Comparison of ENCODE assay signal across 19 mouse cellular contexts in the genomic region with DNA sequence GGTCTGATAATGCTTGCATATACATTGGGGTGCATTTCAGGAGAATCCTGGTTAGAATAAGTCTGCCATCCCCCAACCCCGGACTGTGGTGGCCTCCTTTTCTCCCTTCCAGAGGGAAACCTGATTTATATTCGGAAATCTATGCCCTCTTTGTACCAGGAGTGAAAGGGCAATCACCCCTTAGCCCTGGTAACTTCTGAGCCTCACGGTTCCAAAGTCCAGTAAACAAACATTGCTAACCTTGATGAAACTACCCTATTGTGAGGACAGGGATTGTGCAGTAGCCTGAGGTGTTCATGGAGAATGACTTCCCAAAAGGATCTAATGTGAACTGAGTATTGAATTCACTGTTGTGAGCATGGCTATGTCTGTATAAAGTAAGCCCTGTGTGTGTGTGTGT. TPM values are rescaled to one million over a fixed set of nuclear protein-coding genes. Genes with fewer than 3 reads are reported as not detected.
DNase-seq lines count a peak whose midpoint lies in the region; ATAC-seq lines count a peak whose summit lies in the region.
"Had no signal": no experiment of that assay in that cellular context is flagged by ENCODE, and none has a peak within 500 bp of the region (broad histone marks: within the 10 kb centered on the region; RNA-seq: fewer than 3 reads in every experiment).

No protein-coding gene starts in this region.

- no peaks in the 10 kb centered on the region for H3K36me3 ChIP-seq in kidney, embryonic 16.5 days (ENCODE audit: insufficient read depth, low read length)
- no peaks in the 10 kb centered on the region for H3K36me3 ChIP-seq in liver, embryonic 13.5 days
- H3K36me3 ChIP-seq: embryonic facial prominence, embryonic 10.5 days; heart, embryonic 15.5 days had no signal

- H3K4me1 ChIP-seq in kidney, embryonic 16.5 days (ENCODE audit: insufficient read depth, low read length), result peaks cover 3% of the 10 kb centered on the region
- H3K4me1 ChIP-seq in liver, embryonic 13.5 days (replicated peaks), result peaks cover 23% of the 10 kb centered on the region
- H3K4me1 ChIP-seq: forebrain, embryonic 13.5 days had no signal

- ATAC-seq in kidney, embryonic 16.5 days (ENCODE audit: low FRiP score, low TSS enrichment), result no peak
- ATAC-seq in liver, embryonic 13.5 days (ENCODE audit: low read depth), result 0 out of 2 replicates have a peak, but pooled peaks have one; percentile 29
- ATAC-seq: forebrain, embryonic 13.5 days; forebrain, postnatal 0 days had no signal

- H3K9ac ChIP-seq in kidney, embryonic 16.5 days (replicated peaks; ENCODE audit: low read length), result no peak overlapping the region
- no peak overlapping the region for H3K9ac ChIP-seq in liver, embryonic 13.5 days
- H3K9ac ChIP-seq: forebrain, embryonic 13.5 days; forebrain, postnatal 0 days; heart, embryonic 15.5 days had no signal

- H3K4me2 ChIP-seq in kidney, embryonic 16.5 days (replicated peaks; ENCODE audit: low read depth, low read length), result no peak overlapping the region
- no peak overlapping the region for H3K4me2 ChIP-seq in liver, embryonic 13.5 days
- H3K4me2 ChIP-seq: forebrain, embryonic 13.5 days; heart, embryonic 11.5 days; heart, embryonic 15.5 days had no signal

- 44% methylated on average over 3 of the region's 3 CpGs for WGBS in kidney, embryonic 16.5 days
- 45% methylated on average over 3 of the region's 3 CpGs for WGBS in liver, embryonic 13.5 days (ENCODE audit: insufficient replicate concordance)

- peaks cover 2% of the 10 kb centered on the region; the same call in 1 of the 2 replicates for H3K27me3 ChIP-seq in kidney, embryonic 16.5 days (ENCODE audit: insufficient read depth, low read length)
- peaks cover 10% of the 10 kb centered on the region; the same call in 1 of the 2 replicates for H3K27me3 ChIP-seq in liver, embryonic 13.5 days
- H3K27me3 ChIP-seq: heart, embryonic 15.5 days had no signal

- H3K4me3 ChIP-seq in kidney, embryonic 16.5 days (ENCODE audit: low read length), result no peak overlapping the region
- no peak overlapping the region for H3K4me3 ChIP-seq in liver, embryonic 13.5 days (replicated peaks)
- H3K4me3 ChIP-seq: embryonic facial prominence, embryonic 10.5 days; forebrain, embryonic 13.5 days; heart, adult 2 months; heart, embryonic 15.5 days had no signal

- DNase-seq in kidney, adult 11 months, result peak; percentile 49
- DNase-seq in kidney, adult 9 months, result peak; percentile 86
- no peak for DNase-seq in kidney, postnatal 4 days
- DNase-seq in kidney, postnatal 14 days, result peak; percentile 7
- no peak for DNase-seq in liver, embryonic 13.5 days
- DNase-seq in thymus, postnatal 36 days, result no peak
- no peak for DNase-seq in cerebellum, adult 11 months
- DNase-seq: adrenal gland, postnatal 10 days; cerebellum, adult 2 months; cerebellum, postnatal 10 days; forebrain, postnatal 0 days; gastrocnemius, postnatal 14 days; heart, adult 2 months; heart, postnatal 14 days had no signal

- no peaks in the 10 kb centered on the region for H3K9me3 ChIP-seq in kidney, embryonic 16.5 days (ENCODE audit: low read length)
- H3K9me3 ChIP-seq in liver, embryonic 13.5 days (replicated peaks), result no peaks in the 10 kb centered on the region
- H3K9me3 ChIP-seq: embryonic facial prominence, embryonic 10.5 days; forebrain, embryonic 13.5 days; heart, embryonic 15.5 days had no signal

- no peak overlapping the region for H3K27ac ChIP-seq in kidney, embryonic 16.5 days (ENCODE audit: low read length)
- no peak overlapping the region for H3K27ac ChIP-seq in liver, embryonic 13.5 days
- H3K27ac ChIP-seq: embryonic facial prominence, embryonic 10.5 days; forebrain, embryonic 13.5 days; heart, adult 2 months; heart, embryonic 15.5 days had no signal

RNA-seq across cellular contexts. Expression of gene Mfsd7a, which starts 5.4 kb away (rescaled TPM):
- polyA plus RNA-seq in kidney, embryonic 16.5 days (2015; fragmentation: Nextera tagmentation; extraction: Ambion mirVana), result 0.37 and 0.40 TPM in 2 replicates
- polyA plus RNA-seq in liver, embryonic 13.5 days (2015; fragmentation: Nextera tagmentation; extraction: Ambion mirVana), result 0.07 and 0.15 TPM in 2 replicates

RNA-seq across cellular contexts. Expression of gene Pcgf3, which starts 6.9 kb away (rescaled TPM):
- 18.0 and 21.9 TPM in 2 replicates for polyA plus RNA-seq in kidney, embryonic 16.5 days (2015; fragmentation: Nextera tagmentation; extraction: Ambion mirVana)
- polyA plus RNA-seq in liver, embryonic 13.5 days (2015; fragmentation: Nextera tagmentation; extraction: Ambion mirVana), result 5.7 and 7.8 TPM in 2 replicates

RNA-seq across cellular contexts. Expression of gene Atp5k, which starts 19.8 kb away (rescaled TPM):
- polyA plus RNA-seq in kidney, embryonic 16.5 days (2015; fragmentation: Nextera tagmentation; extraction: Ambion mirVana), result 354 and 360 TPM in 2 replicates
- 328 and 358 TPM in 2 replicates for polyA plus RNA-seq in liver, embryonic 13.5 days (2015; fragmentation: Nextera tagmentation; extraction: Ambion mirVana)

Comparison
In these comparisons a context has a peak if more than half of its experiments do, and no peak if none do; other contexts are left out.
1. DNase-seq: peak in kidney, adult 11 months (single experiment), kidney, adult 9 months (single experiment) and kidney, postnatal 14 days (single experiment); none in kidney, postnatal 4 days (0 of 2), liver, embryonic 13.5 days (single experiment), thymus, postnatal 36 days (0 of 2) and cerebellum, adult 11 months (single experiment).